ENCODE assay signal across 7 mouse cellular contexts in genomic region chr2:94406083-94406957, GRCm38 (mm10). TPM values are rescaled to one million over a fixed set of nuclear protein-coding genes. Genes with fewer than 3 reads are reported as not detected.
DNase-seq lines count a peak whose midpoint lies in the region; ATAC-seq and TF ChIP-seq lines count a peak whose summit lies in the region.

Gene Ttc17 (minus strand): TSS chr2:94406689.

- no peaks in the 10 kb centered on the region for H3K9me3 ChIP-seq in embryonic facial prominence, embryonic 10.5 days
- H3K9me3 ChIP-seq in intestine, postnatal 0 days (ENCODE audit: control insufficient read depth), result no peaks in the 10 kb centered on the region
- no peaks in the 10 kb centered on the region for H3K9me3 ChIP-seq in midbrain, embryonic 12.5 days

- peak within 1 kb of the TSS; percentile 87 for H3K4me2 ChIP-seq in intestine, postnatal 0 days (replicated peaks; ENCODE audit: low read depth)
- H3K4me2 ChIP-seq in midbrain, embryonic 12.5 days (replicated peaks), result peak within 1 kb of the TSS; percentile 68

- ATAC-seq in intestine, postnatal 0 days, result peak; percentile 89
- peak; percentile 95 for ATAC-seq in midbrain, embryonic 12.5 days (ENCODE audit: low FRiP score, low read depth)

- H3K9ac ChIP-seq in intestine, postnatal 0 days (ENCODE audit: low read depth, low read length), result peak within 1 kb of the TSS; percentile 94
- H3K9ac ChIP-seq in midbrain, embryonic 12.5 days (replicated peaks), result peak within 1 kb of the TSS; percentile 86

- under 1% methylated on average over 77 of the region's 77 CpGs for WGBS in embryonic facial prominence, embryonic 10.5 days
- WGBS in intestine, postnatal 0 days, result under 1% methylated on average over 75 of the region's 77 CpGs
- WGBS in midbrain, embryonic 12.5 days, result under 1% methylated on average over 74 of the region's 77 CpGs
- under 1% methylated on average over 75 of the region's 77 CpGs for WGBS in small intestine, adult 2 months

- H3K27ac ChIP-seq in embryonic facial prominence, embryonic 10.5 days (replicated peaks), result peak within 1 kb of the TSS; percentile 97
- H3K27ac ChIP-seq in intestine, postnatal 0 days (ENCODE audit: low read depth, low read length), result peak within 1 kb of the TSS; percentile 94
- H3K27ac ChIP-seq in midbrain, embryonic 12.5 days (replicated peaks), result peak within 1 kb of the TSS; percentile 91
- H3K27ac ChIP-seq in small intestine, adult 2 months (ENCODE audit: insufficient read depth, low read depth, low read length), result peak within 1 kb of the TSS; percentile 88

- peak; percentile 95 for DNase-seq in adrenal gland, postnatal 10 days
- DNase-seq in embryonic facial prominence, embryonic 10.5 days (ENCODE audit: low spot score), result peak; percentile 95
- DNase-seq in gonadal fat pad, adult 2 months (ENCODE audit: low read depth), result no peak
- peak; percentile 93 for DNase-seq in left cerebral cortex, postnatal 4 days

- TF ChIP-seq POLR2A in small intestine, adult 2 months (IDR thresholded peaks at IDR 0.05; ENCODE audit: low read depth, low read length), result peak; percentile 79

- H3K4me3 ChIP-seq in embryonic facial prominence, embryonic 10.5 days, result peak within 1 kb of the TSS; percentile 95
- H3K4me3 ChIP-seq in intestine, postnatal 0 days (ENCODE audit: low read depth, low read length), result peak within 1 kb of the TSS; percentile 97
- peak within 1 kb of the TSS; percentile 97 for H3K4me3 ChIP-seq in midbrain, embryonic 12.5 days
- peak within 1 kb of the TSS; percentile 93 for H3K4me3 ChIP-seq in small intestine, adult 2 months (ENCODE audit: low read depth, low read length)

- peaks cover 25% of the 10 kb centered on the region for H3K36me3 ChIP-seq in embryonic facial prominence, embryonic 10.5 days (replicated peaks)
- 0 out of 2 replicates have a peak, but pooled peaks cover 4% of the 10 kb centered on the region for H3K36me3 ChIP-seq in intestine, postnatal 0 days (ENCODE audit: control insufficient read depth, insufficient read depth)
- H3K36me3 ChIP-seq in midbrain, embryonic 12.5 days, result peaks cover 11% of the 10 kb centered on the region
- peaks cover 2% of the 10 kb centered on the region; the same call in 1 of the 2 replicates for H3K36me3 ChIP-seq in small intestine, adult 2 months (ENCODE audit: control insufficient read depth, insufficient read depth, low read length)

- intact Hi-C loops in left cerebral cortex, postnatal 4 days (cut with DNase I), result no loop called here

- no peaks in the 10 kb centered on the region for H3K27me3 ChIP-seq in embryonic facial prominence, embryonic 10.5 days (replicated peaks; ENCODE audit: low read depth, poor library complexity, severe bottlenecking)
- H3K27me3 ChIP-seq in intestine, postnatal 0 days (replicated peaks; ENCODE audit: control insufficient read depth, insufficient read depth, low read length), result no peaks in the 10 kb centered on the region
- no peaks in the 10 kb centered on the region for H3K27me3 ChIP-seq in midbrain, embryonic 12.5 days
- no peaks in the 10 kb centered on the region for H3K27me3 ChIP-seq in small intestine, adult 2 months (ENCODE audit: control insufficient read depth, insufficient read depth, low read length)

- peak; percentile 1; the same call in 1 of the 2 replicates for TF ChIP-seq CTCF in intestine, postnatal 0 days (IDR thresholded peaks at IDR 0.05; ENCODE audit: low read depth)
- TF ChIP-seq CTCF in small intestine, adult 2 months (IDR thresholded peaks at IDR 0.05; ENCODE audit: extremely low read depth, insufficient read length, insufficient replicate concordance, low read depth, low read length), result no peak

- peaks cover 22% of the 10 kb centered on the region for H3K4me1 ChIP-seq in embryonic facial prominence, embryonic 10.5 days
- H3K4me1 ChIP-seq in intestine, postnatal 0 days (replicated peaks; ENCODE audit: control insufficient read depth, insufficient read depth, low read length), result peaks cover 9% of the 10 kb centered on the region
- peaks cover 30% of the 10 kb centered on the region for H3K4me1 ChIP-seq in midbrain, embryonic 12.5 days
- H3K4me1 ChIP-seq in small intestine, adult 2 months (ENCODE audit: control insufficient read depth, insufficient read depth, insufficient read length, low read length), result peaks cover 9% of the 10 kb centered on the region; the same call in 1 of the 2 replicates

RNA-seq across cellular contexts. Expression of gene Ttc17, which starts in this region (rescaled TPM):
- total RNA-seq in adrenal gland, postnatal 10 days (2021), result 10 to 100 TPM; 26.7 to 28.0 TPM
- 13.4 and 15.0 TPM in 2 replicates for polyA plus RNA-seq in embryonic facial prominence, embryonic 10.5 days (2016; fragmentation: Nextera tagmentation; extraction: Ambion mirVana)
- 14.1 and 15.5 TPM in 2 replicates for polyA plus RNA-seq in gonadal fat pad, adult 2 months (2012; rRNA removed)
- 9.1 and 9.7 TPM in 2 replicates for polyA plus RNA-seq in intestine, postnatal 0 days (2015; fragmentation: Nextera tagmentation; extraction: Ambion mirVana)
- 10 to 100 TPM; 34.2 to 35.1 TPM for total RNA-seq in left cerebral cortex, postnatal 4 days (2021)
- polyA plus RNA-seq in midbrain, embryonic 12.5 days (2016; fragmentation: Nextera tagmentation; extraction: Ambion mirVana), result 17.4 and 20.0 TPM in 2 replicates
- polyA plus RNA-seq in small intestine, adult 2 months (2012; rRNA removed), result 7.2 and 12.3 TPM in 2 replicates
